Mouse (Mus musculus): ENCODE results near the gene Acad8. TPM values are rescaled to one million over a fixed set of nuclear protein-coding genes. Genes with fewer than 3 reads are reported as not detected.

Gene Acad8
- 43.7 and 48.6 TPM in 2 replicates for polyA plus RNA-seq (2012; rRNA removed)

DNA sequence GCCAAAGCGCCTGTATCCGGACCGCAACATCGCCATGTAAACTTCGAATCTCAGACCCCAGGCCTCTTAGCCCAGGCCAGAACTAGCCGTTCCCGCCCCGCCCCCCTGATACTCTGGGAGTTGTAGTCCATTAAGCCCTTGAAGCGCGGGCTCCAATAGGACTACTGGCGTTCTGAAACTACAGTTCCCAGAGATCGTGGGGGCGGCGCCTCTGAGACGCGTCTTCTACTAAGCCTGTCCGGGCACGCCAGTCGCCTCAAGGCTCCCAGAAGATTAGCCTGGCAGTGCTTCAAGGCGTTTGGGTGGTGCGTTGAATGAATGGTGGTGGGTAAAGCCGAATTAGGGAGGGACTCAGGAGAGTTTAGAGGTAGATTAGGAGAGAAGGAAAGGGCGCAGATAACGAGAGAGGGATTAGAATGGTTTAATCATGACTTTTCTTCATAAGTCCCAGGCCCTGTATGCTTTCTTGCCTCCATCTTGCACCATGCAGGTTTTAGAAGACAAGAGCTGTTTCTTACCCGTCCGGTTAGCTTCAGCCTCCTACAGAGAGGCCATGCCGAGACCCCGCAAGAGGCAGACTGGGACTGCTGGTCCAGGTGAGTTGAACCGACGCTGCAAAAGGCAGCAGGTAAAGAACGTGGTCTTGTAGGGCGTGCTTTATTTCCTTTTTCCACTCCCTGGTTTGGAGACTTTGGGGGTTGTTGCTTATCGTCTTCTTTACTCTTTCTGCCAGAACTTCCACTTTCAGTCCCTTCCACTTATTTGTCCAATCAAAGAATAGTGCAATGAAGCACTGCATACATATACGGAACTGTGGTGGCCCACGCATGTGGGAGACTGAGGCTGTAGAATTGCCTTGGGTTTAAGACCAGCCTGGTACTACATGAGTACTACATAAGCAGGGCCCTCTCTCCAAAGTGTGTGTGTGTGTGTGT, at the start of gene Acad8, which contains the start of gene Thyn1:
TSS of gene Acad8 (minus strand) at position 106 of the 935 bp plus-strand sequence.
TSS of gene Thyn1 (plus strand) at position 250 of the 935 bp plus-strand sequence.

DNA sequence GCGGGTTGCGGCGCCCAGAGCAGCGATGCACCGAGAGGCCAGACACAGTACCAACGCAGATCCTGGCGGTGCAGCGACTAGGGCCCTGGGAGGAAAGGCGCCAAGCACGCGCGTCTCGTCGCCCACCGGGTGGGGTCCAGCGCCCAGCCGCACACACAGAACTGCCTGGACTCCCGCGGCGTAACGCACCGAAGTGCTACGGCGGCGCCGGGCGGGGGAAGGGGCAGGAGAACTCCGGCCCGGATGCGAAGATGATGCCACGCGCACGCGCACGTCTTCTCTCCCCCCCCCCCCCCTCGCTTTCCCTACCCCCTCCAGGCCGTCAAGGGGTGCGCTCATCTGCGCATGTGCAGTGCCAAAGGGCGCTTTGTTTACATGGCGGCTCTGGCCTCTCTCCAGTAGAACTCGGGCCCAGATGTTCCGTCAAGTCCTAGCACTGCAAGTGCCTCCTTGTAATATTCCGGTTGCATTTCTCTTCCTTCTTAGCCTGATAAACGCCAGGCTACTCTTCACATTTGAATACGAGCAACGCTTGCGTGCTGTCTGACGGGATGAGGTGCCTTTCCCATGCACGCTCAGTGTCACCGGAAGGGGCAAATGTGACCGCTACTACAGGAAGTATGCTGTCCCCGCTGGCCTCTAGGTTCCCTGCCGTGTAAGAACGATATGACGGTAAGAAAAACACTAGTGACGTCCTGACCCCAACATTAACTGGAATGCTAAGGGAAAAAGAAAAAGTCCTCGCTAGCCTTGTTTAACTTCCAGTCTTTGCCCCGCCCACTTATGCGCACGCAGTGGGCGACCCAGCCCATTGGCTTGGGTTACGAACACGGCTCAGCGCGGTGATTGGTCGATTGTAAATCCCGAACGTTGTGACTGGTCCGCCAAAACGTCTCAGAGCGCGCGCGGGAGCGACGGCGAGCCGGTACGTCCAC, 30.7 kb upstream of the Acad8 start, which contains the start of the genes Vps26b and Ncapd3:
TSS of gene Vps26b (minus strand) at position 238 of the 935 bp plus-strand sequence.
TSS of gene Ncapd3 (plus strand) at position 348 of the 935 bp plus-strand sequence.

Other genes starting within 250 kb of the Acad8 start
- gene Glb1l2, start 193.1 kb downstream of the Acad8 start, polyA plus RNA-seq (2012; rRNA removed), result 3.5 and 5.6 TPM in 2 replicates
- gene Glb1l3, start 138.7 kb downstream of the Acad8 start, polyA plus RNA-seq (2012; rRNA removed), result not detected in 2 replicates
- 0.04 and 0.11 TPM in 2 replicates for gene Gm1110, start 76.5 kb downstream of the Acad8 start, polyA plus RNA-seq (2012; rRNA removed)
- 92.6 and 94.0 TPM in 2 replicates for gene Thyn1, start 144 bp upstream of the Acad8 start, polyA plus RNA-seq (2012; rRNA removed)
- gene Vps26b, start 30.5 kb upstream of the Acad8 start, polyA plus RNA-seq (2012; rRNA removed), result 41.9 and 43.2 TPM in 2 replicates
- gene Ncapd3, start 30.6 kb upstream of the Acad8 start, polyA plus RNA-seq (2012; rRNA removed), result 36.6 and 47.8 TPM in 2 replicates
- gene Jam3, start 155.9 kb upstream of the Acad8 start, polyA plus RNA-seq (2012; rRNA removed), result 116 and 120 TPM in 2 replicates

Data from central nervous system, embryonic 11.5 days (tissue).